Mouse (Mus musculus) testis, adult 2 months (tissue): ENCODE data around the gene Efcab5. TPM values are rescaled to one million over a fixed set of nuclear protein-coding genes. Genes with fewer than 3 reads are reported as not detected.
"Not testable (repeated sequence)": the region's sequence is repeated elsewhere in the genome, so short reads cannot be mapped to it uniquely, and the experiment has no call there.

ENCODE experiments used
- H3K27ac ChIP-seq: fragments of 200-500 bp; 2 replicates; pipeline ENCODE4 v1.5.1; 2012; ENCODE audit warnings: low read depth, low read length; ENCODE audit not compliant: control insufficient read depth, insufficient read depth
- H3K27me3 ChIP-seq: fragments of 200-500 bp; 2 replicates; pipeline ENCODE4 v1.6.1; 2012; ENCODE audit warnings: mild to moderate bottlenecking, low read length, moderate library complexity; ENCODE audit not compliant: control insufficient read depth, insufficient read depth
- H3K36me3 ChIP-seq: fragments of 200-500 bp; 2 replicates; pipeline ENCODE4 v1.6.1; 2012; ENCODE audit warnings: mild to moderate bottlenecking, low read length; ENCODE audit not compliant: control insufficient read depth, insufficient read depth
- H3K4me1 ChIP-seq: fragments of 200-500 bp; 2 replicates; pipeline ENCODE4 v1.6.1; 2012; ENCODE audit warnings: low read length; ENCODE audit not compliant: control insufficient read depth, insufficient read depth
- H3K4me3 ChIP-seq: fragments of 200-500 bp; 2 replicates; pipeline ENCODE4 v1.5.1; 2012; ENCODE audit warnings: low read depth, mild to moderate bottlenecking, low read length, moderate library complexity, mixed read lengths; ENCODE audit not compliant: control insufficient read depth
- CTCF ChIP-seq: fragments of 200-500 bp; IDR thresholded peaks from 2 replicates; pipeline ENCODE4 v1.5.1; 2012; ENCODE audit warnings: low read depth, mild to moderate bottlenecking, inconsistent platforms, low read length, moderate library complexity; ENCODE audit not compliant: control insufficient read depth, insufficient read depth, insufficient replicate concordance
- POLR2A ChIP-seq: fragments of 200-500 bp; IDR thresholded peaks from 2 replicates; pipeline ENCODE4 v1.6.1; 2012; ENCODE audit warnings: low read depth, mild to moderate bottlenecking, inconsistent platforms, low read length, moderate library complexity; ENCODE audit not compliant: control insufficient read depth
- polyA plus RNA-seq: library from polyadenylated mRNA; depleted of rRNA; stranded (reverse); fragments of >200 nt; gene quantifications from 2 replicates; pipeline ENCODE4 v1.2.3, GENCODE M21; 2012

Efcab5 gene
- polyA plus RNA-seq, 1 experiment = 216 TPM

DNA sequence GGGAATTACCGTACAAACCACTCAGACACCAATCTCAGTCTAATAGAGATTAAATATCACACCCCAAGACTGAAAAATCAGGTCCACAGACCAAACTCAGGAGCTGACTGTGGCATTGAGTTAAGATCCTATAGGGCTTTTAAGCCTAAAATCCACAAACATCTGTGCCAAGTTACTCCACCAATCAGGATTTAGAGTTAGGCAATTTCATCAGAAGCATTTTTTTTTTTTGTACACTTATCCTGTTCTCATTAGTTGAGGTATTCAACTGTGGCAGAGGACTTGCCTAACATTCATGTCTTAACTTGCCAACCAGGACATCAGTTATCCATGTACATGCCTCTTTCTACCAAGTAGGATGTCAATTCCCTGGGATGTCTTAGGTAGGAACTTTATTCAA lies 109.4 kb downstream of the Efcab5 start:
- H3K27me3 ChIP-seq = no peaks in the 10 kb centered on the region
- H3K4me3 ChIP-seq = no peak overlapping the region
- peaks cover 5% of the 10 kb centered on the region for H3K4me1 ChIP-seq
- TF ChIP-seq POLR2A (no peak), CTCF (no peak)
- no peaks in the 10 kb centered on the region for H3K36me3 ChIP-seq
- no peak overlapping the region for H3K27ac ChIP-seq

DNA sequence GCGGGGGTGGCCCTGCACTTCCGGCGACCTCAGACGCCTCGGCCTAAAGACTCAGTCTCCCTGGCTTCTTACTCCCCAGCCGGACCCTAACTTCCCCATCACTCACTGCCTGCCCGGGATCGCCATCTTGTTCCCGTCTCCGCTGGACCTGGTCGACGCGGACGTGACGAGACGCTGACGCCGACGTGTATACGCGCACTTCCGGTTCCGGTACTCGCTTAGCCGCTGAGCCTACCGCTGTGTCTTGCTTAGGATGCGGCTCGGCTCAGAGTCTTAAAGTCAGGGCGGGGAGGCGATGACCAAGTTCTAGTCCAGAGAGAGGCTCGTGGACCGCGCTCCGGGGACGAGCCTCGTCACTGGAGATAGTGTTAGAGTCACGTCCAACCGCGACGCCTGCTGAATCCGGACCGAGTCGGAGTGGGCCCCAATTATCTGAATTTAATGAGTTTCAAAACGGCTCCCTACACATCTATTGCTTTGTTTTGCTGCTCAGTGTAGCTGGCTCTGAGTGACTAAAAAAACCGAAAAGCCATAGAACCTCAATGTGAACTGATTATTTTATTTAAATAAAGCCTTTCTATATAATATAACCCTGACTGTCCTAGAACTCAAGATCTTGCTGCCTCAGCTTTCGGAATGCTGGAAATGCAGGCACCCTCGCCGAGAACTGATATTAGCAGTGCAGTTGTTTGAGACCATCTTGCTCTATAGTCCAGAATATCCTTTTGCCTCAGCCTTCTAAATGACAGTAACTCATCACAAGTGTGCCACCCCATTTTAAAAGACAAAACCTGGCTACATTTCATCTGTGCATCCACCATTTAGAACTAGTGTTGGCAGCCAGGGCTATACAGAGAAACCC lies 110.3 kb downstream of the Efcab5 start, which contains the start of gene Nsrp1:
Nsrp1 (minus strand) TSS at position 163 of the 862 bp plus-strand sequence.
- Histone ChIP-seq H3K4me3 (peak within 1 kb of the TSS; percentile 88), H3K27me3 (no peaks in the 10 kb centered on the region), H3K36me3 (no peaks in the 10 kb centered on the region), H3K27ac (peak within 1 kb of the TSS; percentile 94), H3K4me1 (peaks cover 5% of the 10 kb centered on the region)
- TF ChIP-seq CTCF (0 out of 2 replicates have a peak, but pooled peaks have one; percentile 0), POLR2A (peak; percentile 100)

DNA sequence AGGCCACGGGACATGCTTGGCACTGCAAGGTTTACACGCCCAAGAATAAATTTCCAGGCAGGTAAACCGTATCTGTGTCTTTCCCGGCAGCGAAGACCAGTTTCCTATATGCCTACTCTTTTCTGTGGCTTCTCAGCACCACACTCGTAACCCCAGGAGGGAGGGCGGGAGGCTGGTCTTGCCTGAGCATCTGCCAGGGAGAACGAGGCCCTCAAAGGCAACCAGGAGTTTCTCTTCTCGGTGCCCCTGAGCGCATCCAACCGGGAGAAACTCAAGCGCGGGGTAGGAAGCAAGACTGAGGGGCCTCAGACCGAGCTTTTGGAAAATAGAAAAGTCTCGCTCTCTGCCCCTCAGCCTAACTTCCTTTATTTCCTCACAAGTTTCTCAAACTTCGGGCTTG lies 111.0 kb downstream of the Efcab5 start:
- TF ChIP-seq POLR2A = no peak
- no peak for TF ChIP-seq CTCF
- no peaks in the 10 kb centered on the region for H3K27me3 ChIP-seq
- H3K4me3 ChIP-seq = peak overlapping the region; percentile 88
- peaks cover 5% of the 10 kb centered on the region for H3K4me1 ChIP-seq
- H3K36me3 ChIP-seq = no peaks in the 10 kb centered on the region; the same call in 1 of the 2 replicates
- peak overlapping the region; percentile 94 for H3K27ac ChIP-seq

DNA sequence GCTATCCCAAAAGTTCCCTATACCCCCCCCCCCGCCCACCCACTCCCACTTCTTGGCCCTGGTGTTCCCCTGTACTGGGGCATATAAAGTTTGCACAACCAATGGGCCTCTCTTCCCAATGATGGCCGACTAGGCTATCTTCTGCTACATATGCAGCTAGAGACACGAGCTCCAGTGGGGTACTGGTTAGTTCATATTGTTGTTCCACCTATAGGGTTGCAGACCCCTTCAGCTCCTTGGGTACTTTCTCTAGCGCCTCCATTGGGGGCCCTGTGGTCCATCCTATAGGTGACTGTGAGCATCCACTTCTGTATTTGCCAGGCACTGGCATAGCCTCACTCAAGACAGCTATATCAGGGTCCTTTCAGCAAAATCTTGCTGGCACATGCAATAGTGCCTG lies 111.4 kb downstream of the Efcab5 start:
- not testable (repeated sequence) for H3K4me1 ChIP-seq, H3K36me3 ChIP-seq, H3K27me3 ChIP-seq
- Histone ChIP-seq H3K27ac (peak overlapping the region; percentile 94; the same call in 1 of the 2 replicates), H3K4me3 (peak overlapping the region; percentile 88)

DNA sequence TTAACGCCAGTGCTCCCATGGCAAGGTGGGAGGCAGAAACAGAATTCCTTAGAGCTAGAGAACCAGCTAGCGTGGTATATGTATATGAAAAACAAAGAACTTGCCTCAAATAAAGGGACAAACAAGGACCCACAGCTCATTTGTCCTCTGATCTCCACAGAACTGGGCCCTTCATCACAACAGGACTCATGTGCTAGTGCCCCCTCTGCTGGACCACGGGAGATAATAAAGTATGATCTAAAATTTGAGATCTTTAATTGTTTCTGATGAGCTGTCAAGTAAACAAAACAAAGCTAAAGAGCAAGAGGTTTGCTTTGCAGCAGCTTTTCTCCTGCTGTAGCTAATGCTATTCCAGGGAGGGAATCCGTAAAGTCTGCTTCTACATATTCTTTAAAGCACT lies 118.0 kb downstream of the Efcab5 start:
- Histone ChIP-seq H3K27ac (no peak overlapping the region), H3K4me1 (no peaks in the 10 kb centered on the region), H3K4me3 (no peak overlapping the region), H3K36me3 (no peaks in the 10 kb centered on the region; the same call in 1 of the 2 replicates), H3K27me3 (no peaks in the 10 kb centered on the region)
- TF ChIP-seq POLR2A = no peak
- no peak; the same call in 1 of the 2 replicates for TF ChIP-seq CTCF

DNA sequence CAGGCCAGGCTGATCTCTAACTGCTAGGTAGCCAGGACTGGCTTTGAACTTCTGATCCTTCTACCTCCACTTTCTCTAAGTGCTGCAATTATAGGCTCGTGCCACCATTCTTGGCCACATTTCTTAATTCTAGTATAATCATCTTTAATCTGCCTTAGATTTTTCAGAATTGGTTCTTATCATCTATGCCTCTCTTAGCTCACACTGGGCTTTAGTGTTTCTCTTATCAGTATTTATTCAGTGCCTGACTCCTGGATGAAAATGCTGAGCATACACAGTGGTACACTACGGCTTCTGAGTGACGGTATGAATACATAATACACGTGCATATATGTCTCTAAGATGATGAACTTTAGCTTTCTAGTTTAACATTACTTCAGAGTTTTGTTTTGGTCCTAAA lies 119.9 kb downstream of the Efcab5 start:
- Histone ChIP-seq H3K36me3 (no peaks in the 10 kb centered on the region; the same call in 1 of the 2 replicates), H3K27ac (no peak overlapping the region), H3K4me1 (no peaks in the 10 kb centered on the region), H3K27me3 (no peaks in the 10 kb centered on the region), H3K4me3 (no peak overlapping the region)
- TF ChIP-seq POLR2A = no peak
- TF ChIP-seq CTCF = no peak

DNA sequence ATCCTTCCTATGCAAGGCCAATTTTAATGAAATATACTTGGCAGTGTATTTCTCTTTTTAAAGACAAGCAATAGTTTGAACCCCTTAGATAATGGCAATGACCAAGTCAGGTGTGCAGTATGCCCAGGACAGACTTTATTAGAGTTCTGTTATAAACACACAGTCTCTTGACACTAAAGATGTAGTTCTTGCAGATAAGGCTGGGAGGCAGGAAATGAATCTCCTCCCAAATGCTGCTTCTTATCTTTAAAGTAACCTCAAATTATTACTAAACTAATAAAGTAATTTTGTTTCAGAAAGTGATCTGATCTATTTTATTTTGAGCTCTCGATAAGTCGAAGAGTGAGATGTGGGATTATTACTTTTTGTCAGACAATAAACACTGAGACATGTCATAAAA lies 125.4 kb downstream of the Efcab5 start:
- no peaks in the 10 kb centered on the region for H3K4me1 ChIP-seq
- H3K36me3 ChIP-seq = no peaks in the 10 kb centered on the region
- no peaks in the 10 kb centered on the region for H3K27me3 ChIP-seq
- no peak overlapping the region for H3K4me3 ChIP-seq
- TF ChIP-seq POLR2A = no peak
- no peak overlapping the region for H3K27ac ChIP-seq

DNA sequence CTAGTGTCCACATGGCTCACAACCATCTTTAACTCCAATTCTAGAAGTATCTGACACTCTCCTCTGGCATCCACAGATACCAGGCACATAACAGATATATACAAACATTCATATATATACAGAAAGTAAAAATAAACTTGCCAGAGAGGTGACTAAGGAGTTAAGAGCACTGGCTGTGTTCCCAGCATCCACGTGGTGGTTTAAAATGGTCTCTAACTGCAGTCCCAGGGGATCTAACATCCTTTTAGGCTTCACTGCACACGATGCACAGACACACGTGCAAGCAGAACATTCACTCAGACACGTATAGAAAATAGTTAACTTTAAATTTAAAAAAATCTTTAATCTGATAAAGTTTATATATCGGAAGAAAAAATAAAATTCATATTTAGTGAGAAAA lies 126.8 kb downstream of the Efcab5 start:
- Histone ChIP-seq H3K27me3 (no peaks in the 10 kb centered on the region), H3K4me3 (no peak overlapping the region), H3K4me1 (no peaks in the 10 kb centered on the region), H3K36me3 (no peaks in the 10 kb centered on the region), H3K27ac (no peak overlapping the region)
- TF ChIP-seq POLR2A = no peak
- no peak for TF ChIP-seq CTCF
